Mouse (Mus musculus) testis, adult 2 months (tissue): ENCODE data around the gene Gm3415. TPM values are rescaled to one million over a fixed set of nuclear protein-coding genes. Genes with fewer than 3 reads are reported as not detected.

Experiments used
- H3K27ac ChIP-seq: fragments of 200-500 bp; 2 replicates; pipeline ENCODE4 v1.5.1; 2012; ENCODE audit warnings: low read depth, low read length; ENCODE audit not compliant: control insufficient read depth, insufficient read depth
- H3K27me3 ChIP-seq: fragments of 200-500 bp; 2 replicates; pipeline ENCODE4 v1.6.1; 2012; ENCODE audit warnings: mild to moderate bottlenecking, low read length, moderate library complexity; ENCODE audit not compliant: control insufficient read depth, insufficient read depth
- H3K36me3 ChIP-seq: fragments of 200-500 bp; 2 replicates; pipeline ENCODE4 v1.6.1; 2012; ENCODE audit warnings: mild to moderate bottlenecking, low read length; ENCODE audit not compliant: control insufficient read depth, insufficient read depth
- H3K4me1 ChIP-seq: fragments of 200-500 bp; 2 replicates; pipeline ENCODE4 v1.6.1; 2012; ENCODE audit warnings: low read length; ENCODE audit not compliant: control insufficient read depth, insufficient read depth
- H3K4me3 ChIP-seq: fragments of 200-500 bp; 2 replicates; pipeline ENCODE4 v1.5.1; 2012; ENCODE audit warnings: low read depth, mild to moderate bottlenecking, low read length, moderate library complexity, mixed read lengths; ENCODE audit not compliant: control insufficient read depth
- CTCF ChIP-seq: fragments of 200-500 bp; IDR thresholded peaks from 2 replicates; pipeline ENCODE4 v1.5.1; 2012; ENCODE audit warnings: low read depth, mild to moderate bottlenecking, inconsistent platforms, low read length, moderate library complexity; ENCODE audit not compliant: control insufficient read depth, insufficient read depth, insufficient replicate concordance
- POLR2A ChIP-seq: fragments of 200-500 bp; IDR thresholded peaks from 2 replicates; pipeline ENCODE4 v1.6.1; 2012; ENCODE audit warnings: low read depth, mild to moderate bottlenecking, inconsistent platforms, low read length, moderate library complexity; ENCODE audit not compliant: control insufficient read depth
- polyA plus RNA-seq: library from polyadenylated mRNA; depleted of rRNA; stranded (reverse); fragments of >200 nt; gene quantifications from 2 replicates; pipeline ENCODE4 v1.2.3, GENCODE M21; 2012

The Gm3415 gene
- polyA plus RNA-seq, 1 experiment, result 40.1 TPM

GRCm38 (mm10) chr5:146576668-146577067, 20.7 kb downstream of the Gm3415 start:
- Histone ChIP-seq H3K27me3 (no peaks in the 10 kb centered on the region), H3K36me3 (no peaks in the 10 kb centered on the region), H3K27ac (no peak overlapping the region), H3K4me1 (no peaks in the 10 kb centered on the region), H3K4me3 (no peak overlapping the region)
- TF ChIP-seq CTCF (no peak; the same call in 1 of the 2 replicates), POLR2A (no peak)

DNA sequence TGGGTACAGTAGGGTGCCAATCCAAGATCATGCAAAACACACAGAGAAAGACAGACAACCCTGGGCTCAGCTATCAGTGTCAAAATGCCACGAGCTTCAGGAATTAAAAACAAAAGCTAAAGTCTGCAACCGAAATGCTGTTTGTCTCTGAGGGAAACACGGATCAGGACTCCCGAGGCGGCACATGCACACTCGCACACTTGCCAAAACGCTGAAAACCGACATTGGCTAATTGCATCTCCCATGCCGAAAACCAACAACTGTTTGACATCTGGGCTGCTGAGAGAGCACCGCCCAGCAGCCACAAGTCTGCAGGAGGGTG, 28.2 kb downstream of the Gm3415 start:
- no peaks in the 10 kb centered on the region for H3K36me3 ChIP-seq
- H3K27ac ChIP-seq, result no peak overlapping the region
- H3K4me1 ChIP-seq, result peaks cover 13% of the 10 kb centered on the region
- peaks cover 2% of the 10 kb centered on the region for H3K27me3 ChIP-seq
- H3K4me3 ChIP-seq, result no peak overlapping the region
- no peak for TF ChIP-seq CTCF
- no peak for TF ChIP-seq POLR2A

DNA sequence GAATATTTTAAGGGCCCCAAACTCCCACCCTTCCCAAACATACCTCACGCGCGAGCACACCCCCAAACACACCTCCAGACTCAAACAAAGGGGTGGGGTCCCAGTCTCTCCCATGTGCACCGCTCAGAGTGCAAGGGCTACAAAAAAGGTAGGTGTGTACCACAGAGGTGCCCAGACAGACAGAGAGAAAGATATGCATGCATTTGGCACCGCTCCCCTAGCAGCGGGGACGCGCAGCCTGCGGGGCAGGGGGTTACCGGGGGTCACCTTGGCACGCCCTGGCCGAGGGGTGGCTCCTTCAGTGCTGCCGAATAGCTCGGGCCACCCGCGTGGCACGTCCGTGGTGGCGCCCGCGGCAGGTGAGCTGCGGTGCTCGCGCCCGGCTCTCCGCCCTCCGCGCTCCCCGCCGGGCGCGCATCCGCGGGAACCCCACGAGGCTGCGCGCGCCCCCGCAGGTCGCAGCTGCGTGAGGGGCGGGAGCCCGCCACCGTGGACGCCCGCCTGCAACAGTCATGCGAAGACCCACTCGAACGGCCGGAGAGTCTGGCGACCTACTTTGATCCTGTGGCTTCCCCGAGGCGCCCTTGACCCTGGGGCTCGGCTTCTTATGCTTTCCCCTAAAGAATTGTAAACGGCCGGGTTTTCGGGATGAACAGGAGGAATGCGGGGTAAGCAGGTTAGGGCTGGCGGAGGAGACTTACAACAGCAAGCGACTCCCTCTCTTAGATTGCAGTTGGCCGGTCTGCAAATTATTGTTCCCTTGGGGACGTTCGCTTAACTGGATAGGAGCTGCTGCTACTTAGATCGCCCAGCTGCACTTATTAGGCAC, 28.8 kb downstream of the Gm3415 start, which contains the start of gene Gpr12:
Gene Gpr12 (minus strand): TSS at position 762 of the 829 bp plus-strand sequence.
- H3K27ac ChIP-seq, result no peak within 1 kb of the TSS
- no peak for TF ChIP-seq CTCF
- TF ChIP-seq POLR2A, result no peak
- H3K4me3 ChIP-seq, result peak within 1 kb of the TSS; percentile 56
- H3K36me3 ChIP-seq, result no peaks in the 10 kb centered on the region
- H3K27me3 ChIP-seq, result peaks cover 2% of the 10 kb centered on the region
- peaks cover 13% of the 10 kb centered on the region for H3K4me1 ChIP-seq

DNA sequence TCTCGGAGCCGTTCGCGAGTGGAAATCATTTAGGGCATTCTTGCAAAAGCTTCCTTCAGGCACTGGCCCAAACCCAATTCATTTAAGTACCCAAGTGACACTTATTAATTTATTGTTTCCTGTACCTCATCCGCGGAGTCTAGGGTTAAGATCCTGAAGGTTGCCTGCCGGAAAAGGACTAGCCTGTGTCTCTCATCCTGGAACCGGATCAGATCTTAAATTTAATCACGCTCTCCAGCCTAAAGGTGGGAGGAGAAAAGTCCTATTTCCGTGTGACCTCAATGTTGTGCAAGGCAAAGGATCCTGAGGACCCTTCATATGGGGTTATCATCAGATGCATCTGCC, 29.3 kb downstream of the Gm3415 start:
- Histone ChIP-seq H3K36me3 (no peaks in the 10 kb centered on the region), H3K4me3 (peak overlapping the region; percentile 56), H3K27me3 (peaks cover 2% of the 10 kb centered on the region), H3K4me1 (peaks cover 13% of the 10 kb centered on the region), H3K27ac (no peak overlapping the region)
- no peak for TF ChIP-seq POLR2A
- TF ChIP-seq CTCF, result no peak

DNA sequence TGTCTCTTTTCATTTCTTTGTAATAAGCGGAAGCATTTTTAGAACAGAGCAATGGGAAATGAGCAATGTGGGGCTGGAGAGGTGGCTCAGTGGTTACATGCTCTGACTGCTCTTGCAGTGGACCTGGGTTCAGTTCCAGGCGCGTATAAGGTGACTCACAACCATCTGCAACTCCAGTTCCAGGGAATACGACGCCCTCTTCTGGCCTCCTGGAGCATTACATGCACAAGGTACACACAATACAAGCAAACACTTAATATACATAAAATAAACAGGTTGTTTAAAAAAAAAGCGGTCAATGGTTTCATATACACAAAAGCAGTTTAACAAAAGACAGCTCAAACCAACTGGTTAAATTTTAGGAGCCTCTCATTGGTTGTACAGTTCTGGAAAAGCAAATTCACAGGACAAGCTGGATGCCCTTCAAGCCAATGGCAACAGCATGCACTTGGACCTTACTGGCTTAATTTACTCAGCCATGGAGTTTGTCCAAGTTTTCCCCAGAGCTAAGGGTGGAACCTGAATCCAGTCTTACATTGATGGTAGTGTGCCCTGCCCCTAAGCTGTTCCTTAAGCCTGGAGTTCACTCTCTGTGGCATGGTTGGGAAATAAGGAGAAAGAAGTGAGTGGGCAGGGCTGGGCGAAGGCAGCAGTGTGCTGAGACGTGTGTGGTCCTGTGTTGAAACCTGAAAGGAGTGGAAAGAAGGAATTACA, 30.6 kb downstream of the Gm3415 start:
- TF ChIP-seq POLR2A (no peak), CTCF (peak; percentile 34; the same call in 1 of the 2 replicates)
- H3K4me3 ChIP-seq, result no peak overlapping the region
- no peaks in the 10 kb centered on the region for H3K36me3 ChIP-seq
- H3K4me1 ChIP-seq, result peaks cover 13% of the 10 kb centered on the region
- H3K27ac ChIP-seq, result no peak overlapping the region
- H3K27me3 ChIP-seq, result peaks cover 2% of the 10 kb centered on the region

- H3K4me3 ChIP-seq, result no peak overlapping the region
- H3K27ac ChIP-seq, result no peak overlapping the region
- H3K4me1 ChIP-seq, result no peaks in the 10 kb centered on the region; the same call in 1 of the 2 replicates
- TF ChIP-seq POLR2A, result no peak
- no peak for TF ChIP-seq CTCF
- H3K36me3 ChIP-seq, result no peaks in the 10 kb centered on the region
- no peaks in the 10 kb centered on the region for H3K27me3 ChIP-seq
Observed at GRCm38 (mm10) chr5:146590987-146591386, 35.1 kb downstream of the Gm3415 start.

GRCm38 (mm10) chr5:146591636-146592035, 35.7 kb downstream of the Gm3415 start:
- Histone ChIP-seq H3K4me1 (no peaks in the 10 kb centered on the region), H3K36me3 (no peaks in the 10 kb centered on the region), H3K27ac (no peak overlapping the region), H3K4me3 (no peak overlapping the region), H3K27me3 (no peaks in the 10 kb centered on the region)
- TF ChIP-seq POLR2A (no peak), CTCF (no peak)
